Mouse (Mus musculus): ENCODE data around the gene Med18.

Med18 gene

GRCm38 (mm10) chr4:132463430-132464254 is at the start of gene Med18:
TSS of gene Med18 (minus strand) at chr4:132463921.
- DNase-seq: peak; percentile 96

GRCm38 (mm10) chr4:132512080-132512479 is 48.4 kb upstream of the Med18 start:
- DNase-seq: no peak

- DNase-seq: peak; percentile 98 to 99
Observed at GRCm38 (mm10) chr4:132510352-132510798, 46.7 kb upstream of the Med18 start, which contains the start of gene Sesn2. TSS of gene Sesn2 (minus strand) at chr4:132510501.

GRCm38 (mm10) chr4:132509621-132510296 is 46.0 kb upstream of the Med18 start:
- peak; percentile 86 to 89 for DNase-seq

- no peak for DNase-seq
Observed at GRCm38 (mm10) chr4:132507210-132507609, 43.5 kb upstream of the Med18 start.

- DNase-seq: no peak
Observed at GRCm38 (mm10) chr4:132506250-132506649, 42.5 kb upstream of the Med18 start.

- DNase-seq: no peak
Observed at GRCm38 (mm10) chr4:132505800-132506199, 42.1 kb upstream of the Med18 start.

- no peak for DNase-seq
Observed at GRCm38 (mm10) chr4:132505034-132505738, 41.5 kb upstream of the Med18 start.

GRCm38 (mm10) chr4:132503344-132503743 is 39.6 kb upstream of the Med18 start:
- DNase-seq: no peak

- DNase-seq: no peak
Observed at GRCm38 (mm10) chr4:132501639-132502038, 37.9 kb upstream of the Med18 start.

GRCm38 (mm10) chr4:132494271-132494918 is 30.7 kb upstream of the Med18 start:
- DNase-seq: no peak

GRCm38 (mm10) chr4:132492178-132493060 is 28.7 kb upstream of the Med18 start:
- DNase-seq: peak; percentile 94 to 95

GRCm38 (mm10) chr4:132491748-132492147 is 28.0 kb upstream of the Med18 start:
- peak; percentile 18 to 44 for DNase-seq

GRCm38 (mm10) chr4:132491057-132491456 is 27.3 kb upstream of the Med18 start:
- no peak for DNase-seq

GRCm38 (mm10) chr4:132490273-132491010 is 26.7 kb upstream of the Med18 start:
- no peak for DNase-seq

GRCm38 (mm10) chr4:132488976-132489375 is 25.3 kb upstream of the Med18 start:
- no peak for DNase-seq

- no peak for DNase-seq
Observed at GRCm38 (mm10) chr4:132488521-132488920, 24.8 kb upstream of the Med18 start.

- DNase-seq: no peak
Observed at GRCm38 (mm10) chr4:132484820-132485219, 21.1 kb upstream of the Med18 start.

- DNase-seq: no peak
Observed at GRCm38 (mm10) chr4:132484231-132484630, 20.5 kb upstream of the Med18 start.

- DNase-seq: no peak
Observed at GRCm38 (mm10) chr4:132482956-132483608, 19.4 kb upstream of the Med18 start.
